Mouse (Mus musculus) kidney, adult 8-10 months (tissue): ENCODE data around the gene Mlc1.

Source experiments
- DNase-seq, 2 experiments: peaks; one replicate each; pipeline ENCODE4 v3.0.0; 2022

Mlc1 gene

GRCm38 (mm10) chr15:88936619-88937290, 42.1 kb downstream of the Mlc1 start:
- DNase-seq = no peak

- no peak for DNase-seq
These were observed 44.7 kb downstream of the Mlc1 start for GRCm38 (mm10) chr15:88934141-88934540.

- DNase-seq = no peak
These were observed 46.1 kb downstream of the Mlc1 start for GRCm38 (mm10) chr15:88932667-88933066.

- DNase-seq = peak in 1 of 2 experiments; percentile 24
These were observed 56.9 kb downstream of the Mlc1 start for GRCm38 (mm10) chr15:88921992-88922310.

GRCm38 (mm10) chr15:88921131-88921991, 57.4 kb downstream of the Mlc1 start:
- DNase-seq = peak; percentile 75 to 85

GRCm38 (mm10) chr15:88920065-88920464, 58.7 kb downstream of the Mlc1 start:
- no peak for DNase-seq

- DNase-seq = peak; percentile 88 to 91
These were observed 59.5 kb downstream of the Mlc1 start for GRCm38 (mm10) chr15:88919328-88919727.

GRCm38 (mm10) chr15:88917126-88917525, 61.7 kb downstream of the Mlc1 start:
- no peak for DNase-seq

DNA sequence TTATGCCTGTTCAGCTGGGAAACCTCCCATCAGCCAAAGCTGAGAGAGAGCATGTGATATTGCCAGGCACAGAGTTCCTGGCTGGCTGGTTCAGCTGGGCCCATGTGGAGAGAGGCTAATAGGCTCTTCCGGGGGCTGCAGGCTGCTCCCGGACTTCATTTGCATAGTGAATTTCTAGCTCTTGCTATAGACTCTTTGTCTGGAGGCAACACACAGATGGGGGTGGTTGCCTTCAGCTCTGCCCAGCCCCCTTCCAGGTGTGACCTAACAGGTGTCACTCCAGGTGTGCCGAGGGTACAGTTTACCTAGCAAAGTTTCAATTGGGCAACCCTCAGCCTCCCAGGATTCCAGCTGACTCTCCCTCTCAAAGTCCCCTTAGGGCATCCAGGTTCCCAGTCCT, 62.4 kb downstream of the Mlc1 start:
- no peak for DNase-seq

- DNase-seq = no peak
These were observed 63.8 kb downstream of the Mlc1 start for GRCm38 (mm10) chr15:88915046-88915445.

DNA sequence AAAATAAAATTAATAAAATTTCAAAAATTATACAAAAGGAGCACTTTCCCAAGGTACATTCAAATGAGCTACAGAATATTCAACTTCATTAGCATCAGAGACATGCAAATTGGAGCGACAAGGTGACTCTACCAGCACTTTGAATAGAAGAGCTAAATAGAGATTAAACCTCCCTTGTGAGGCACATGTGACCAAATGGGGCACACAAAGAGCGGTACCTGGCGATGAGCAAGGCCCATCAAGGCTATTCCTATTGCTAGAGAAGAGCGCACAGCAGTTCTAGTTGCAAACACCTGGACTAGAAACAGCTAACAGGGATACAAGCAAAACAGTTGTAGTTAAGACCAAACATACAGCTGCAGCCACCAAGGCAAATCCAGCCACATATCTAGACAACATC, 72.5 kb downstream of the Mlc1 start:
- no peak for DNase-seq
